Mouse (Mus musculus): ENCODE results near the gene Ube4a.

Gene Ube4a

DNA sequence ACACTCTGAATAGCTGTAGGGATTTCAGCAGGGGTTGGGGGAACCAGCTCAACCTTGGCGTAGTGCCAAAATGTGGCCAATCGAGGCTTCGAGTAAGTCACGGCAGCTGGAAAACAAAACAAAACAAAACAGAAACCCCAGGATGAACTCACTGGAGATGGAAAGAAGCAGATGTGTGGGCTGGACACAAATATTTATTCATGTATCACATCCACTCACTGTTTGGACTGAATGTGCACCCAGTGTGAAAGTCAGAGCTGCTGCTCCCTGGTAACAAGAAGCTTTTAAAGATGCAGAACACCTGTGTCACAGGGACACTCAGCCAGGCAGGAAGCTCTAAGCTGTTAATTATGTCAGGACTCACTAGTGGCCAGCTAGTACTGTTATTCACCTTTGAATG lies 50.7 kb downstream of the Ube4a start:
- in situ Hi-C loops (cut with MboI; ENCODE audit: unreplicated experiment in 2 of 2): loop anchor here in 1 of 2 experiments (10.0 kb wide), 2 partner anchors 230 to 470 kb away; no protein-coding TSS in a partner anchor

DNA sequence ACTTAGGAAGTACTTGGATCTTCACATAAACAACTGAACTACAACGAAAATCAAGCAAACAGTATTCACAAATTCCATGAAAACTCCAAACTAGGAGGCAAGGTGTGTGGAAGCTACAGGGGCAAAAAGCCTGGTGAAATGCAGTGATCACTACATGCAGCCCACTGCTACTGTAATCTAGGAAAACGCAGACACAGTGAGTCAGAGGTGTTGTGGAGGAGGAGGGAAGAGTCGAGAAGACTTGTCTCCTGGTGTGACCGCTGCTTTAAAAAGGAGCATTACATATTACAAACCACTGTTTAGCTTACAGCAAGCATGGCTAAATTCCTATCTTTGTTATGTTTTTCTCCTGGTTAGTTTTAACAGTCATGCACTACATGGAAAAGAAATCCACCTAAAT lies 54.0 kb downstream of the Ube4a start:
- in situ Hi-C loops (cut with MboI; ENCODE audit: unreplicated experiment in 2 of 2): loop anchor here in 1 of 2 experiments (10.0 kb wide), 2 partner anchors 233 to 473 kb away; no protein-coding TSS in a partner anchor

DNA sequence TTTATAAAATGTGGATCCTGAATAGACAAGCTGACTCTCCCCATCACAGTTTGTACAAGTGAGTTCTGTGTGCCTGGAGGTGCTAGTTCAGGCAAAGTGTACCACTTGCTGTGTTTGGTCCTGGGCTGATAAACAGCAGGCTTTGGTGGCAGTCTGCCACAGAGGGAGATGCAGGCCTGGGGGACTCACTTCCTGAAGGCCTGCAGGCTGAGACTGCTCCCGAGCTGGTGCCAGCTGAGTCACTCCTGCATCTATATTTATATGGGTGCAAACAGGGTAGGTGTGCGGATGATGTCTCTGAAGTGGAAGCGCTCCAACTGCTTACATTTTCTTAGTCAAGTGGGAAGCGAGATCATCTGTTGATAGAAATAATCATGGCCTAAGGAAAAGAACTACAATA lies 59.8 kb downstream of the Ube4a start:
- in situ Hi-C loops (cut with MboI; ENCODE audit: unreplicated experiment in 2 of 2): no loop called here

DNA sequence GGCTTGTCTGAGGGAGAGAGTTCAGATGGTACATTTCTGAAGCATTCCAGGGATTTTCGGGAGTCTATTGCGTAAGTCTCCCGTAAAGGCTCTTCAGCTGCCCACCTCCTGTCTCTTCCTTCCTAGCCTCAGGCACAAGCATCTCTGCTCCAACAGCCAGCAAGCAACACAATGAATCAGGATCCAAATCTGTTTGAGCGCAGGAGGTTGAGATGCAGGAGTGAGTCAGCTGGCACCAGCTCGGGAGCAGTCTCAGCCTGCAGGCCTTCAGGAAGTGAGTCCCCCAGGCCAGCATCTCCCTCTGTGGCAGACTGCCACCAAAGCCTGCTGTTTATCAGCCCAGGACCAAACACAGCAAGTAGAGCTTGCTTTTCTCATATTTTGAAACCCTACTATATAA lies 60.4 kb downstream of the Ube4a start:
- in situ Hi-C loops (cut with MboI; ENCODE audit: unreplicated experiment in 2 of 2): no loop called here

DNA sequence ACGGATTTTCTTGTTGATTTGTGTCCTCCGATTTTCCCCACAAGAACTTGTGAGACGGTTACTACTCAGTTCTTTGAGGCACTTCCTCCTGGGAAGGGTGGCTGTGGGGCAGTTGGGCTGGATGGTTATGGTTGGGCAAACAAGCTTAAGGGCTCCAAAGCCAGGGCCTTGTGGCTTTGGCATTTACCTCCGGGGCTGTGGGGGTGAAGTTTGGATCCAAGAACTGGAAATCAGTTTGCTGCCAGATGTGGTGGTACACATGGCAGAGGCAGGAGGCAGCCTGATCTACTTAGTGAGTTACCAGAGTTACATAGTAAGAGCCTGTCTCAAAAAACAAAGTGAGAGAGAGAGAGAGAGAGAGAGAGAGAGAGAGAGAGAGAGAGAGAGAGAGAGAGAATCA lies 61.5 kb downstream of the Ube4a start:
- in situ Hi-C loops (cut with MboI; ENCODE audit: unreplicated experiment in 2 of 2): no loop called here

DNA sequence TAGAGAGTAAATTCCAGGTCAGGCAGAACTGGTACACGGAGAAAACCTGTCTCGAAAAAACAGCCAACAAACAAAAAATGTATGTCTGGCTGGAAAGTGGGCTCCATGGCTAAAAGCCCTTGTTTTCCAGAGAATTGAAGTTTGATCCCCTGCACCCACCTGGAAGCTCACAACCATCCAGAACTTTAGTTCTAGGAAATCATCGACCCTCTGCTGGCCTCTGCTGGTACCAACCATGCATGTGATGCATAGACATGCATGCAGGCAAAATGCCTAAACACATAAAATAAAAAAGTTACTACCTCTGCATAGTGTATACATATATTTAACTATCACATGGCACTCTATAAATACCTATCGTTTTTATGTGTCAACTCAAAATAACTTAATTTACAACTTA lies 65.0 kb downstream of the Ube4a start:
- in situ Hi-C loops (cut with MboI; ENCODE audit: unreplicated experiment in 2 of 2): no loop called here

DNA sequence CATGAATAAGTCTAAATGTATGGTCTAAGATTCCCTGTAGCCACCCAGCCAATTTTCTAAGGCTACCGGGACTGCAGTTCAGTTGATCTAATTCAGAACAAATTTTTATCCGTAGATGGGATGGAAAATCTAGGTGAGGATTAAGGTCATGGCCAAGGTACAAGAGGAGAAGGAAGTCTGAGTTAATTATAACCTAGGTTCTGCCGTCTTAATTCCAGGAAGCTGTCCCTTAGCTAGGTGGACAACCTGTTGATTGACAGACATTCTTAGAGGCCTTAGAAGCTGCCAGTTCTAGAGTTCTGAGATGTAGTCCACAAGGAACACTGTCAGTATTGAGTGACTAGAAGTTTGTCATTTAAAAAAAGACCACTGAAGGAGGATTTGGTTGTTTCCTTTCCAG lies 65.7 kb downstream of the Ube4a start:
- in situ Hi-C loops (cut with MboI; ENCODE audit: unreplicated experiment in 2 of 2): no loop called here

DNA sequence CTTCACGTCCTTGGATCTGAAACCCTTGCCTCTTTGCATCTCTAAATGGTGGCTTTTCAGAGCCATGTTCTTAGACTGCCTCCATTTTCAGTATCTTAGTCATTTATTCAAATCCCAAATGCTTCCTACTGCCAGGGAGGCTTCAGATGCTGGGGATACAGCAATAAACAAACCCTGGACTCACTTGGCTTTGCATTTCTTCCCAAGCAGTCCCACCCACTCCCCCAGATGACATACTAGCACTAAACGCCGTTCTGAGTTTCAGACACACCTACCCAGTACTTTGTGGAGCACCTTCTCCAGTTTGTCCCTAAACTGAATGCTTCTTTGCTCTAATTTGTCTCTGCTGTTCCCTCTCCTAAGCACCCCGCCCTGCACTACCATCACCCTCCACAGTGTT lies 68.4 kb downstream of the Ube4a start:
- in situ Hi-C loops (cut with MboI; ENCODE audit: unreplicated experiment in 2 of 2): no loop called here

DNA sequence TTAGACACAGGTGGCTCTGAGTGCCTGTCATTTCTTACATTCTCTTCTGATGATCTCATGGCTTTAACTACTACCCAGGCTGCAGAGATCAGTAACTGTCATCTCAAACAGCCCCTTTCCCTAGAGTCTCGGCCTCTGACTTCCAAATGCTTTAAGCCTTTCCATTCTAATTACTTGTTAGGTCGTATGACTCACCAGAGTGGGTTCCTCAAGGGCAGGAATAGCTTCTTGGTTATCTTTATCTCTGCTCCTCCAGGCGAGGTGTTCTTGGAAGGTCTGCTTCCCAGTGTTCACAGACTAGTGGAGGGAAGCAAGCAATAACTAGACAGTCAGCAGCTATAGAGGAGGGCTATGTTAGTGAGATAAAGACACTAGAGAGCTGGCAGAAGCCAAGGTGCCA lies 72.7 kb downstream of the Ube4a start:
- in situ Hi-C loops (cut with MboI; ENCODE audit: unreplicated experiment in 2 of 2): no loop called here

DNA sequence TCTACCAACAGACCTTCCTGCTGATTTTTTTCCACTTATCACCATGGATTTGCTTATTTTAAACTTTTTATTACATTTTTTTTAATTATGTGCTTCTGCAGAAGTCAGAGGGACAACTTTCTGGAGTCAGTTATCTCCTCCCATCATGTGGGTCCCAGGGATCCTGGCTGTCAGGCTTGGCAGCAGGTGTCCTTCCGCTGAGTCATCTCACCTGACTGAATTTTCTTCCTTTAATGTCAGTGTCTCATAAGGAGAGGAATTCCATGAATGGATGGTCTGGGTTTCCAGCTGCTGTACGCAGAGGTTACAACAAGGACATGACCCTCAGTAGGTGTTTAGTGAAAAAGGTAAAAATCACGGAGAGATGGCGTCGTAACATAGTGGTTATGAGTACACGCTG lies 74.2 kb downstream of the Ube4a start:
- in situ Hi-C loops (cut with MboI; ENCODE audit: unreplicated experiment in 2 of 2): no loop called here

DNA sequence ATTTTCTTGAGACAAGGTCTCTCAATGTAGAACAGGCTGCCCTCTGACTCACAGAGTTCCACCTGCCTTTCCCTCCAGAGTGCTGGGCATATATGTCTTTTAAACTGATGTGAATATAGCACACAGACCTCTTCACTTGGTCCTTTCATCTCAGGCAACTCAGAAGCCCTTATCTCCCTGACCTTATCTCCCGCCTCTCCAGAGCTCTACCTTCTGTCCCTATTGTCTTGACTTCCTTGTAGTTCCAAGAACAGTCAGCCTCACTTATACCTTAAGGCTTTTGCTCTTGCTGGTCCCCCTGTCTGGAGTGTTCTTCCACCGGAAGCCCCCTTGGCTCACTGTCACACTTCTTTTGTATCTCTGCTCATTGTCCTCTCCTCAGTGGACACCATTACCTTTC lies 75.3 kb downstream of the Ube4a start:
- in situ Hi-C loops (cut with MboI; ENCODE audit: unreplicated experiment in 2 of 2): no loop called here

DNA sequence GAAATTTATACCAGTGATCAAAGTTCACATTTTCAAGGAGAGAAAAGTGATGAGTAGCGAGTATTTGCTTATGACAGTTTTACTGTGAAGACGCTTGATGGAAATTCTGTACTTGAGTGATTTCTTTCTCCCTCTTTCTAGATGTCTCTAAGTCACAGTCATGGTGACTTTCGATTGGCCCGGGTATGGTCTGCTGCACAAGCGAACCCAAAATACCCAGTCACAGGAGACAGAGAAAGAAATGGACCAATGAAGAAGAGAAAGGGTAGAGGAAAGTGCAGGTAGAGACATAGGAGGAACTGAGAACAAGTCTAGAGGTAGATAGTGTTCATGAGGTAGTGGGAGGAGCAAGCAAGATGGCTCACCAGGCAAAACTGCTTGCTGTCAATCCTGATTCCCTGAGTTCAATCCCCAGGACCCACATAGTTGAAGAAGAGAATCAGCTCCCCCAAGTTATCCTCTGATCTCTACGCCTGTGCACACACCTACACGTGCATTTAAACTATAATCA lies 77.2 kb downstream of the Ube4a start:
- in situ Hi-C loops (cut with MboI; ENCODE audit: unreplicated experiment in 2 of 2): loop anchor here in 1 of 2 experiments (5.0 kb wide), 1 partner anchor 46 kb away; no protein-coding TSS in a partner anchor

DNA sequence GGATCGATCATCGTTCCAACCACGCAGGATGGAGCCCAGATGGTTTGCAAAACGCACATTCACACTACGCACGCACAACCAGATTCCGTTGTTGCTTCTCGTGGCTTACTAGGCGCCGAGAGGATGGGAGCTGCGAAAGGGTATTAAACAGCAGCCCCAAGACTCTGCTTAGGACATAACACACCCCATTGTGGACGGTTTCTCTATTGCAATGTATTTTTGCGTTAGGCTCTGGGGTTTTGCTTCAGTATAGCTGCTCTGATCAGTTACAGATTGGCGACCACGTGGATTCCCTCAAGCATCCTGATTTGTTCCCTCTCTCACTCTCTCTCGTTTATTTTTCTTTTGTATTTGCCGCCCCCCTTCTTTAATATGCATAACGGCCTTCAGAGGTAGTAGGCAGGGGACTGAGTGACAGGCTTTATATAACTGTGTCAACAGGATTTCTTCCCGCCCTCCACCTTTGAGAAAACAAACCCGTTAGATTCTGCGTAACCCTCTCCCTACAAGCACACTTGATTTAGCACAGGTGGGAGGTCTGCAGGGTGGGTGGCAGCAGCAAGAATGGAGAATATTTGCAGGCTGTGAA lies 82.3 kb downstream of the Ube4a start:
- in situ Hi-C loops (cut with MboI; ENCODE audit: unreplicated experiment in 2 of 2): no loop called here

DNA sequence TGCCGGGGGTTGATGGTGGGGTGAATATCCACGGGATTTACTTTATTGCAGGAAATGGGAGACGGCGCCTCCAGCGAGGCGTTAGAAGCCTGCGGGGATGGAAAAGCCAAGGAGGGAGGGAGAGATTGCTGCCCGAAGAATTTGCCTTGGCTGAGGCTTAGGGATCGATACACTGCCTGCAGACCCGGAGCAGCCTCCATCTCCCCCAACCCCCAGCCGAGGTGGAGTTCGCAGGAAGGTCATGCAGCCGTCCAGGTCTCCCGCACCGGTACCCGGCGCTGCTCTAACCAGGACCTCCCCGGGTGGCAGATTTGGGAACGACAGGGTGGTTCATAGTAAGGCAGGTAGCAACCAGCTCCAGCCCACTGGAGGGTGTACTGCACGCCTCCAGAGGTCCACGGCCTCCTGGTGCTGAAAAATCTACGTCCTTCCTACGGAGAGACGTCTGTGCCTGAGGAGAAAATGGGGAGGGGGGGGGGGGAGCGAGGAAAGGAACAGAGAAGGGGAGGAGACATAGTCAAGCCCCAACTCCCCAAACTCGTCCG lies 82.9 kb downstream of the Ube4a start:
- in situ Hi-C loops (cut with MboI; ENCODE audit: unreplicated experiment in 2 of 2): no loop called here

DNA sequence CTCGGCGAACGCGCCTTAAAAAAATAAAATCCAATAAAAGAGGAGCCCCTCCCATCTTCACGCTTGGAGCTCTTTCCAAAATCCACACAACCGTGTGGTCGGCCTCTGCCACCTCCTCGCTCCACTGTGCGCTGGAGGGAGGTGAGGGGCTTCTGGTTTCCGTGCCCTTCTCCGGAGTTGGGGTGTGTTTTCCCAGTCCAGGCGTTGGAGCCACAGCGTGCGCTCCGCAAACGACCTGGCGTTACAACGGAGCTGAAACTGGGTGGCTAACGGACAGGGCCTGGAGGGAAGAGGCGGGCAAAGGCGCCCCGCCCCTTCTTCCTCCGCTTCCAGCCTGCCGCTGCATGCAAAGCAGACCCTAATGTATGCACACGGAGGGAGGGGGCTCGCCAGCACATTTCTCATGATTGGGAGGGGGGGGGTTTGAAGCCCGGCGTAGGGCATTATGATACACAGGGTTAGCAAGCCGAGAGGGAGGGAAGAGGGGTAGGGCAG lies 83.4 kb downstream of the Ube4a start:
- in situ Hi-C loops (cut with MboI; ENCODE audit: unreplicated experiment in 2 of 2): no loop called here

DNA sequence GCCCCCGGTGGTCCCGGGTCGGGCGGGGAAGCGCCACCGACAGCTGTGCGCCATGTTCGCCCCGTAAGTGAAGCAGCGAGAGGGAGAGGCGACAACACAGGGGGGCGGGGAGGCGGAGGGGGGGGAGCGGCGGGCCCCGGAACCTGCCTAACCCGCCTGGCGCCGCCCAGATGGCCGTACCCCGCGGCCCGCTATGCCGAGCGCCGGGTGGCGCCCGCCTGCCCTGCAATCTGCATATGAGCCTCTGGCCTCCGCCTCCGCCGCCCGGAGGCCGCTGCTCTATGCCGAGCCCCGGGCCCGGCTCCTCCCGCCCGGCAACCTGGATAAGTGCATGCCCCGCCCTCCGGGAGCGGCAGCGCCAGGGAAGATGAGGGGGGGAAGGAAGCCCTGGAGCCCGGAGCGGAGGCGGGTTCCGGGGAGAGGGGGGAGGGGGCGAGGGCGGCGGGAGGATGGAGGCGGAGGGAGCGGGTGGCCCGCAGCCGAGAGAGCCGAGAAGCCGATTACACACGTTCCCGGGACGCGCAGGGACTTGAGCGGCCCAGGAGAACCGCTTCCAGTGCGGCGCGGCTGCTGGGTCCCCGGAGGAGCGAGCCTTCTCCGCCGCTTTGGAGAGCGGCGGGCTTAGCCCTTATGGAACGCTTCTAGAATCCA lies 84.1 kb downstream of the Ube4a start, which contains the start of gene Kmt2a:
TSS of gene Kmt2a (minus strand) at position 76 of the 651 bp plus-strand sequence.
- in situ Hi-C loops (cut with MboI; ENCODE audit: unreplicated experiment in 2 of 2): no loop called here

DNA sequence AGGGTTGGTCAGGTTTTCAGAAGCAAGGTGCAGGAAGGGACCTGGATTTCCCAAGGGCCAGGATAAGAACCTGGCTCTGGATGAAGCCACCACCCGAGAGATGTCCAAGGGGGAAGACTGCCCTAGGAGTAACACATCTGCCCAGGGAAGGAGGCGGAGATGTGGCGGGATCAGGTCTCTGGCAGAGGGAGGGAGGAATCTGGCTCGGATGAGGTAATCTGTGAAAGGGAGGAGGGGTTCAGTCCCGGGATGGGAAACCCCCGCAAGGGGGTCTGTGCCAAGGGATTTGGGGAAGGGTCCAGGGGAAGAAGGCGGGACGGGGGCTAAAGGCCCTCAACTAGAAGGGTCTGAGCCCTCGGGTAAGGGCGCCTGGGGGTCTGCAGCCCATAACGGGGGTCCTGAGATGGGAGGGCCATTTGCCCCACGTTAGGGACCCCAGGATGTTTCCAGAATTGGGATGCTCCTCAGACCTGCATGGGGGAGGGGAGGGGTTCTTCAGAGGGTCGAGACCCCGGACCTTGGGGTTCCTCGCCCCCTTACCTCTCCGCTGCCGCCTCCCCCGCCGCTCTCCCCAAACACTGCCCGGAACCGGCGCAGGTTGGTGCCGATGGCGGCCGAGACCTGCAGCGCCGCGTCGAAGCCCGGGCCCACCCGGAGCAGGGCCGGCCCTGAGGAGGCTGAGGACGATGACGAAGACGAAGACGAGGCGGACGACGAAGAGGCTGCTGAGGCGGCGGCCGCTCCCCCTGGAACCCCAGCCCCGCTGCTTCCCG lies 84.9 kb downstream of the Ube4a start:
- in situ Hi-C loops (cut with MboI; ENCODE audit: unreplicated experiment in 2 of 2): no loop called here

DNA sequence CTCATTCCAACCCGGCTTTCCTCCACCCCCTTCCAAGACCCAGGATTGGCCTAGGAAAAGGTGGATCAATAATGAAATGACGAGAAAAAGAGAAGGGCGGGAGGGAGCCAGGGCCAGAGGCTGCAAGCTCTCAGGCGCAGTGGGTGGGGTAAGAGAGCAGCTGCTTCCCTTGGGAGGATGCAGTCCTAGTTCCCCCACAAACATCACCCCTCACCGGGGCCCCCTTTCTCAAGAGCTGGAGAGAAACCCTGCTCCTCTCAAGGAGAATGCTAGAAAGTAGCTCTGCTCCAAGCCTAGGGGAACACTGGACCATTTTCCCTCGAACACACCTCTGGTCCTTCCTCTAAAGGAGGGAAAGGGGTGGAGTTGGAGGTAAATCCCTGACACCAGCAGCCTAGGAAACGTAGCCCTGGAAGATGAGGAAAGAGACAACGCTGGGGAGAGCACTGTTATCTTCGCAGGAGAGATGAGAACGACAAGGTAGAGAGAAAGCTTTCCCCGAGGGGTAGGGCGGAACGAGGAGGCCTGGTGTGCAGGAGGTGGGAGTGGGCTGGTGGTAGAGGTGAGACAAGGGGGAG lies 85.6 kb downstream of the Ube4a start:
- in situ Hi-C loops (cut with MboI; ENCODE audit: unreplicated experiment in 2 of 2): loop anchor here in 1 of 2 experiments (5.0 kb wide), 1 partner anchor 37 kb away; no protein-coding TSS in a partner anchor

DNA sequence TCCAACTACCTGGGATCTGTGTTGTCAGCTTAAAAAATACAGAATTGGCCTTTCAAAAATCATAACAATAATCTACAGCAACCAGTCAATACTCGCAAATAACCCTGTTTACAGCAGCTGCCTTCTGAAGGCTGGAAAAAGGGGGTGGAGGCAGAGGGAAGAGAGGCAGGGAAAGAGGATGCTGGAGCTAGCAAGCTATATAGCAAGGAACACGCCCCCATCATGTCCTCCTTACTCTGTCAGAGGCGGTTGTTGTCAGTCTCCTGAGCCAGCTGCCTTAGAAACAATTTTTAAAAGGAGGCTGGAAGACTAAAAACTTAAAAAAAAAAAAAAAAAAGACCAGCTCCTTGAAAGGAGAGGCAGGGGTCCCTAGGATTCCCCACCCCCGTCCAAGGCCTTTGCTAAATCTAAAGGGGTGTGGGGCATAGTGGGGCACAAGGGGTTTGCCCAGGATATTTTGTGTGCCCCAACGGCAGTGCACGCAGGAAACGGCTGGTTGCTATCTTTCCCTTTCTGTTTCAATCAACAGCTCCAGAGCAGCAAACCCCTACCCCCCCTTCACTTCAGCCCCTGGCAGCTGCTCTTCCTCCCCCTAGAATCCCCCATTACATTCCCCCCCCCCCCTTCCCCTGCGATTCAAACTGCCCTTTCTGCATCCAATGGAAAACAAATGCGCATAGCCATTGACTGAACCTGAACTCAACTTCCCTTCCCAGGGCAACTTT lies 86.5 kb downstream of the Ube4a start:
- in situ Hi-C loops (cut with MboI; ENCODE audit: unreplicated experiment in 2 of 2): loop anchor here in 1 of 2 experiments (5.0 kb wide), 1 partner anchor 37 kb away; no protein-coding TSS in a partner anchor

DNA sequence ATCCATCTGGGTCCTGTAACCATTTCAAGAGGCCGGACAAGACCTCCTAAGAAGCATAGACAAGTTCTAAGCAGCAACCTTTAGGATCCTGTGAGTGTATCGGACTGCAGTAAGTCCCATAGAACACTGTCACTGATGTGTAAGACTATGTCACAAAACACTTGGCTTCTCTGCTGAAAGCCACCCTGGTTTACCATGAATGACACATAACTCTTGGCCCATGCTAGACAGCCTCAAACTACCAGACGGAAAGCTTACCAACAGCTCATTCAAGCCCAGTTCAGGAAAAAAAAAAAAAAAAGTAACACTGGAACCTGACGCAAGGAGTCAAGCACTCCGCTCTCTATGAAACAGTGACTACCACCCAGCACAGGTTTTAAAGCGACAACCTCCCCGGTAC lies 87.7 kb downstream of the Ube4a start:
- in situ Hi-C loops (cut with MboI; ENCODE audit: unreplicated experiment in 2 of 2): loop anchor here in 1 of 2 experiments (5.0 kb wide), 1 partner anchor 35 kb away; no protein-coding TSS in a partner anchor

All from v-Abl transformed pro-B cells (cell line).